Mouse (Mus musculus): Measurements from ENCODE around the gene Lck. TPM values are rescaled to one million over a fixed set of nuclear protein-coding genes. Genes with fewer than 3 reads are reported as not detected.
A peak's percentile ranks its signal among the peaks of the same experiment; 100 is the strongest.

The Lck gene
- total and polyA plus RNA-seq, 3 experiments, result 67.2 to 138 (median 70.0) TPM

DNA sequence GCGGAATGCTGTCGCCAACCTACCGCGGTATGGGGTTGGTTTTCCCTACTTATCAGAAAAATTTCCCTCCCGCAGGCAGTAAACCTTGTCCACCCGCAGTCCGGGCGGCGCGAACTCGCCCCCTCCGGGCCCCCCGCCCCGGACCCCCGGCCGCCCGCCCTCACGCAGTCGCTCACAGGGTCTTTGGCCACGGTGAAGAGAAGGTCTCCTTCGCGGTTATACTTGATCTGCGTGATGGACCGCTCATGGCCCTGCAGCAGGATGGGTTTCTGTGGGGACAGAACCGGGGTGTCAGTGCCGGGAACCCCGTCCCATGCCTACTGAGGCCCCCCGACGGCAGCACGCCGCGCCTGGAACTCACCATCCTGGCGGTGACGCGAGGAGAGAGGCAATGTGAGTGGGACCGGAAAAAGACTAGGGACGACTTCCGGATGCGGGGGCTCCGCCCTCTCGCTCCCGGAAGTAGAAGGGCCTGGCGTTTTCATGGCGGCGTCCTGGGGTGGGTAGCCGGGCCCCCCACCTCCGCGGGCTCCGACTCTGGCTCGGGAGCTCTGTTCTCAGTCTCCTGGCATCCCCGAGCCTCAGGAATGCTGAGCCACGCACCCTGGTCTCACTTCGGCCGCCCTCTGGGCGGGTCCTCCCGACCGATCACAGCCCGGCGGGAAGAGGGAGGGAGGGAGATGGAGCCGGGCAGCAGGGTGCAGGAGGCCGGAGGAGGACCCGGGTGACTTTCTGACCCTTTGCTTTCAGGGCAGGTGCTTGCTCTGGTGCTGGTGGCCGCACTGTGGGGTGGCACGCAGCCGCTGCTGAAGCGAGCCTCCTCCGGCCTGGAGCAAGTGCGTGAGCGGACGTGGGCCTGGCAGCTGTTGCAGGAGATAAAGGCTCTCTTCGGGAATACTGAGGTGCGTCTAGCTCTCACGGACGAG is 27.1 kb upstream of the Lck start, which contains the start of the genes Eif3i and Tmem234:
Gene Eif3i (minus strand): TSS at position 416 of the 926 bp plus-strand sequence.
Gene Tmem234 (plus strand): TSS at position 436 of the 926 bp plus-strand sequence.
- Histone ChIP-seq H3K27me3 (replicated peaks) (no peaks in the 10 kb centered on the region), H3K4me3 (replicated peaks in 1 of 3; ENCODE audit: low read depth in 2 of 3, low read length in 2 of 3, poor library complexity in 1 of 3) (peak within 1 kb of the TSS; percentile 68 to 89 (median 85)), H3K9ac (ENCODE audit: insufficient read depth, low read depth) (peak within 1 kb of the TSS; percentile 94), H3K9me3 (replicated peaks; ENCODE audit: low read length) (no peaks in the 10 kb centered on the region), H3K4me1 (ENCODE audit: control insufficient read depth in 1 of 2, insufficient read depth in 2 of 2) (peaks cover 13 to 41% of the 10 kb centered on the region in 2 experiments), H3K4me2 (ENCODE audit: insufficient read depth, low read depth, poor library complexity, severe bottlenecking) (peak within 1 kb of the TSS; percentile 89), H3K36me3 (replicated peaks in 1 of 2; ENCODE audit: control insufficient read depth in 1 of 2, insufficient read depth in 1 of 2, low read length in 1 of 2) (peaks cover 35 to 70% of the 10 kb centered on the region in 2 experiments), H3K27ac (ENCODE audit: insufficient read depth, low read depth) (no peak within 1 kb of the TSS; the same call in 1 of the 2 replicates), H3K79me2 (replicated peaks; ENCODE audit: control insufficient read depth, extremely low read depth, insufficient read depth, poor library complexity, severe bottlenecking) (peaks cover 66% of the 10 kb centered on the region)
- dilution Hi-C loops (cut with MboI; ENCODE audit: extremely low pct_ligation_motif_present, extremely low pct_unique_long_range_greater_than_20kb, low sequenced_read_pairs) (no loop called here), in situ Hi-C loops (cut with MboI; ENCODE audit: low pct_ligation_motif_present, low pct_unique_long_range_greater_than_20kb, low sequenced_read_pairs) (loop anchor here (25.0 kb wide), 1 partner anchor 238 kb away; no protein-coding TSS in a partner anchor)
- peak; percentile 84 for DNase-seq (ENCODE audit: extremely low read depth)
- no peak for TF ChIP-seq MAFK (IDR thresholded peaks at IDR 0.05; ENCODE audit: insufficient replicate concordance, low read length)
- peak; percentile 96 for TF ChIP-seq SIN3A (IDR thresholded peaks at IDR 0.05; ENCODE audit: low read length)
- TF ChIP-seq NRF1 (IDR thresholded peaks at IDR 0.05; ENCODE audit: low read depth, low read length), result peak; percentile 41; the same call in 1 of the 2 replicates
- TF ChIP-seq TBP (conservative IDR thresholded peaks at IDR 0.05; ENCODE audit: low read depth, low read length), result peak; percentile 79
- peak in 1 of 2 experiments; percentile 19; a peak in 1 of 4 replicates for TF ChIP-seq CTCF (conservative IDR thresholded peaks at IDR 0.05 in 1 of 2, IDR thresholded peaks at IDR 0.05 in 1 of 2; ENCODE audit: low read depth in 2 of 2, low read length in 2 of 2)
- peak; percentile 67; the same call in 1 of the 2 replicates for TF ChIP-seq CHD2 (IDR thresholded peaks at IDR 0.05; ENCODE audit: low read length)
- no peak for TF ChIP-seq JUND (conservative IDR thresholded peaks at IDR 0.05; ENCODE audit: low read depth, low read length)
- no peak for TF ChIP-seq PAX5 (IDR thresholded peaks at IDR 0.05; ENCODE audit: low read length)
- peak; percentile 90 for TF ChIP-seq HCFC1 (IDR thresholded peaks at IDR 0.05; ENCODE audit: low read depth, low read length)
- TF ChIP-seq MXI1 (IDR thresholded peaks at IDR 0.05; ENCODE audit: low read depth, low read length), result peak; percentile 92
- TF ChIP-seq TCF12 (IDR thresholded peaks at IDR 0.05; ENCODE audit: low read depth, low read length), result peak; percentile 89; the same call in 1 of the 2 replicates
- TF ChIP-seq NELFE (IDR thresholded peaks at IDR 0.05; ENCODE audit: low read depth, low read length), result peak; percentile 89
- peak; percentile 33; the same call in 1 of the 2 replicates for TF ChIP-seq POLR2AphosphoS2 (IDR thresholded peaks at IDR 0.05; ENCODE audit: low read depth, low read length)
- TF ChIP-seq MYC (IDR thresholded peaks at IDR 0.05; ENCODE audit: low read depth, low read length), result peak; percentile 88
- no peak for TF ChIP-seq ZNF384 (IDR thresholded peaks at IDR 0.05; ENCODE audit: low read depth, low read length)
- TF ChIP-seq CHD1 (IDR thresholded peaks at IDR 0.05; ENCODE audit: low read depth, low read length), result no peak
- no peak for TF ChIP-seq BHLHE40 (IDR thresholded peaks at IDR 0.05; ENCODE audit: low read depth, low read length)
- no peak for TF ChIP-seq RCOR1 (conservative IDR thresholded peaks at IDR 0.05; ENCODE audit: low read depth, low read length)
- peak; percentile 83 for TF ChIP-seq MAX (IDR thresholded peaks at IDR 0.05; ENCODE audit: low read length)
- 0 out of 2 replicates have a peak, but pooled peaks have one; percentile 29 for TF ChIP-seq MEF2A (IDR thresholded peaks at IDR 0.05; ENCODE audit: borderline replicate concordance, low read depth, low read length)
- TF ChIP-seq ETS1 (conservative IDR thresholded peaks at IDR 0.05; ENCODE audit: low read depth, low read length), result no peak
- TF ChIP-seq ZMIZ1 (IDR thresholded peaks at IDR 0.05; ENCODE audit: low read depth, low read length), result peak; percentile 63
- no peak; the same call in 1 of the 2 replicates for TF ChIP-seq GABPA (IDR thresholded peaks at IDR 0.05; ENCODE audit: insufficient replicate concordance, low read depth, low read length)
- TF ChIP-seq USF2 (conservative IDR thresholded peaks at IDR 0.05; ENCODE audit: low read depth, low read length), result no peak
- TF ChIP-seq ZKSCAN1 (IDR thresholded peaks at IDR 0.05; ENCODE audit: borderline replicate concordance, low read depth, low read length), result no peak
- peak; percentile 77; the same call in 1 of the 2 replicates for TF ChIP-seq KAT2A (IDR thresholded peaks at IDR 0.05; ENCODE audit: insufficient replicate concordance, low read length)
- peak; percentile 48 for TF ChIP-seq IRF4 (IDR thresholded peaks at IDR 0.05; ENCODE audit: low read depth, low read length)
- TF ChIP-seq ZC3H11A (IDR thresholded peaks at IDR 0.05; ENCODE audit: low read depth, low read length), result no peak
- 0 out of 2 replicates have a peak, but pooled peaks have one; percentile 58 for TF ChIP-seq UBTF (IDR thresholded peaks at IDR 0.05; ENCODE audit: low read depth, low read length)
- no peak for TF ChIP-seq EP300 (IDR thresholded peaks at IDR 0.05; ENCODE audit: low read length)
- TF ChIP-seq JUN (IDR thresholded peaks at IDR 0.05; ENCODE audit: insufficient read depth, low read depth, low read length), result no peak
- no peak for TF ChIP-seq RAD21 (IDR thresholded peaks at IDR 0.05; ENCODE audit: low read depth, low read length)
- TF ChIP-seq POLR2A (IDR thresholded peaks at IDR 0.05; ENCODE audit: low read depth, low read length), result peak; percentile 89
- no peak for TF ChIP-seq USF1 (IDR thresholded peaks at IDR 0.05; ENCODE audit: low read depth, low read length)
- peak; percentile 18; the same call in 1 of the 2 replicates for TF ChIP-seq SMC3 (IDR thresholded peaks at IDR 0.05; ENCODE audit: low read depth, low read length)
- TF ChIP-seq MAZ (IDR thresholded peaks at IDR 0.05; ENCODE audit: low read depth, low read length), result peak; percentile 70
- no peak for TF ChIP-seq E2F4 (IDR thresholded peaks at IDR 0.05; ENCODE audit: insufficient replicate concordance, low read depth, low read length)
